Mouse (Mus musculus): Measurements from ENCODE around the gene Pex13. TPM values are rescaled to one million over a fixed set of nuclear protein-coding genes. Genes with fewer than 3 reads are reported as not detected.
A peak's percentile ranks its signal among the peaks of the same experiment; 100 is the strongest.

Gene Pex13
- total and polyA plus RNA-seq, 2 experiments from 2014 or later: 19.5 to 27.8 TPM

- Histone ChIP-seq H3K27me3 (ENCODE audit: insufficient read depth, low read length) (no peaks in the 10 kb centered on the region), H3K9me3 (ENCODE audit: low read length) (no peaks in the 10 kb centered on the region), H3K4me2 (ENCODE audit: low read depth, low read length) (no peak overlapping the region), H3K4me3 (ENCODE audit: low read length) (no peak overlapping the region), H3K4me1 (ENCODE audit: insufficient read depth, low read length) (no peaks in the 10 kb centered on the region), H3K9ac (replicated peaks; ENCODE audit: low read length) (no peak overlapping the region), H3K36me3 (ENCODE audit: insufficient read depth, low read length) (no peaks in the 10 kb centered on the region), H3K27ac (no peak overlapping the region)
- TF ChIP-seq CTCF (IDR thresholded peaks at IDR 0.05; ENCODE audit: low read depth): no peak
- no peak for ATAC-seq
- no peak for DNase-seq (ENCODE audit: low spot score)
These were observed 30.1 kb upstream of the Pex13 start for GRCm38 (mm10) chr11:23695847-23696246.

- no peak overlapping the region for H3K9ac ChIP-seq (replicated peaks; ENCODE audit: low read length)
- no peak overlapping the region for H3K4me2 ChIP-seq (ENCODE audit: low read depth, low read length)
- no peaks in the 10 kb centered on the region for H3K4me1 ChIP-seq (ENCODE audit: insufficient read depth, low read length)
- no peaks in the 10 kb centered on the region for H3K36me3 ChIP-seq (ENCODE audit: insufficient read depth, low read length)
- no peak for ATAC-seq
- WGBS: 98% methylated on average over 2 of the region's 2 CpGs
- no peaks in the 10 kb centered on the region for H3K9me3 ChIP-seq (ENCODE audit: low read length)
- H3K27me3 ChIP-seq (ENCODE audit: insufficient read depth, low read length): no peaks in the 10 kb centered on the region
- no peak for DNase-seq (ENCODE audit: low spot score)
- H3K27ac ChIP-seq: no peak overlapping the region
- H3K4me3 ChIP-seq (ENCODE audit: low read length): no peak overlapping the region
- TF ChIP-seq CTCF (IDR thresholded peaks at IDR 0.05; ENCODE audit: low read depth): no peak
These were observed 27.5 kb upstream of the Pex13 start for GRCm38 (mm10) chr11:23693286-23693685.

DNA sequence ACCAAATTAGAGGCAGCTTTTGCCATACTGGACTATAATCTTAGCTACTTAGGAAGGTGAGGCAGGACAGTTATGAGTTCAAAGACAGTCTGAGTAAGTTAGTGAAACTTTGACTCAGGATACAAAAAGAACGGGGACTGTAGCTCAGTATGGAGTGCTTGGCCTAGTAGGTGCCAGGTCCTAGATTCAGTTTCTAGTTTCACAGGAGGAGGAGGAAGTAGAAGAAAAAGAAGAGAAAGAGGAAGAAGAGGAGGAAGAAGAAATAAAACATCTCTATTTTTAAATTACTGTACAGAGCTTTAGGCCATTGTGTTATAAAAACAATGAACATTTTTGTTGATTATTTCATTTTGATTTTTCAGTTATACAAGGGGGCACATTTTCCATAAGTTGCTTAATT, 22.3 kb upstream of the Pex13 start:
- Histone ChIP-seq H3K4me1 (ENCODE audit: insufficient read depth, low read length) (no peaks in the 10 kb centered on the region), H3K4me3 (ENCODE audit: low read length) (no peak overlapping the region), H3K9me3 (ENCODE audit: low read length) (no peaks in the 10 kb centered on the region), H3K36me3 (ENCODE audit: insufficient read depth, low read length) (no peaks in the 10 kb centered on the region), H3K27me3 (ENCODE audit: insufficient read depth, low read length) (no peaks in the 10 kb centered on the region), H3K4me2 (ENCODE audit: low read depth, low read length) (no peak overlapping the region), H3K27ac (no peak overlapping the region), H3K9ac (replicated peaks; ENCODE audit: low read length) (no peak overlapping the region)
- WGBS: 100% methylated on average over 1 of the region's 1 CpGs
- no peak for TF ChIP-seq CTCF (IDR thresholded peaks at IDR 0.05; ENCODE audit: low read depth)
- DNase-seq (ENCODE audit: low spot score): no peak
- no peak for ATAC-seq

GRCm38 (mm10) chr11:23686671-23687070, 20.9 kb upstream of the Pex13 start:
- WGBS: 86% methylated on average over 5 of the region's 5 CpGs
- no peak overlapping the region for H3K4me2 ChIP-seq (ENCODE audit: low read depth, low read length)

GRCm38 (mm10) chr11:23682561-23682960, 16.8 kb upstream of the Pex13 start:
- no peak overlapping the region for H3K4me3 ChIP-seq (ENCODE audit: low read length)
- peaks cover 20% of the 10 kb centered on the region; the same call in 1 of the 2 replicates for H3K36me3 ChIP-seq (ENCODE audit: insufficient read depth, low read length)

More at GRCm38 (mm10) chr11:23686671-23687070, 20.9 kb upstream of the Pex13 start:
- Histone ChIP-seq H3K4me1 (ENCODE audit: insufficient read depth, low read length) (no peaks in the 10 kb centered on the region), H3K9ac (replicated peaks; ENCODE audit: low read length) (no peak overlapping the region), H3K27ac (no peak overlapping the region), H3K4me3 (ENCODE audit: low read length) (no peak overlapping the region), H3K27me3 (ENCODE audit: insufficient read depth, low read length) (no peaks in the 10 kb centered on the region), H3K36me3 (ENCODE audit: insufficient read depth, low read length) (0 out of 2 replicates have a peak, but pooled peaks cover 5% of the 10 kb centered on the region), H3K9me3 (ENCODE audit: low read length) (no peaks in the 10 kb centered on the region)
- DNase-seq (ENCODE audit: low spot score): no peak
- TF ChIP-seq CTCF (IDR thresholded peaks at IDR 0.05; ENCODE audit: low read depth): no peak
- ATAC-seq: no peak

GRCm38 (mm10) chr11:23680435-23680950, 14.7 kb upstream of the Pex13 start:
- 88% methylated on average over 6 of the region's 6 CpGs for WGBS
- no peak for TF ChIP-seq CTCF (IDR thresholded peaks at IDR 0.05; ENCODE audit: low read depth)
- Histone ChIP-seq H3K9ac (replicated peaks; ENCODE audit: low read length) (no peak overlapping the region), H3K27ac (no peak overlapping the region), H3K4me3 (ENCODE audit: low read length) (no peak overlapping the region), H3K4me1 (ENCODE audit: insufficient read depth, low read length) (no peaks in the 10 kb centered on the region), H3K9me3 (ENCODE audit: low read length) (no peaks in the 10 kb centered on the region), H3K27me3 (ENCODE audit: insufficient read depth, low read length) (no peaks in the 10 kb centered on the region), H3K4me2 (ENCODE audit: low read depth, low read length) (no peak overlapping the region), H3K36me3 (ENCODE audit: insufficient read depth, low read length) (peaks cover 35% of the 10 kb centered on the region; the same call in 1 of the 2 replicates)
- DNase-seq (ENCODE audit: low spot score) (no peak), ATAC-seq (no peak)

More at GRCm38 (mm10) chr11:23682561-23682960, 16.8 kb upstream of the Pex13 start:
- DNase-seq (ENCODE audit: low spot score) (no peak), ATAC-seq (no peak)
- no peaks in the 10 kb centered on the region for H3K27me3 ChIP-seq (ENCODE audit: insufficient read depth, low read length)
- no peaks in the 10 kb centered on the region for H3K4me1 ChIP-seq (ENCODE audit: insufficient read depth, low read length)
- H3K27ac ChIP-seq: no peak overlapping the region
- H3K9me3 ChIP-seq (ENCODE audit: low read length): no peaks in the 10 kb centered on the region
- no peak overlapping the region for H3K9ac ChIP-seq (replicated peaks; ENCODE audit: low read length)
- no peak overlapping the region for H3K4me2 ChIP-seq (ENCODE audit: low read depth, low read length)
- no peak for TF ChIP-seq CTCF (IDR thresholded peaks at IDR 0.05; ENCODE audit: low read depth)
- 86% methylated on average over 5 of the region's 5 CpGs for WGBS

DNA sequence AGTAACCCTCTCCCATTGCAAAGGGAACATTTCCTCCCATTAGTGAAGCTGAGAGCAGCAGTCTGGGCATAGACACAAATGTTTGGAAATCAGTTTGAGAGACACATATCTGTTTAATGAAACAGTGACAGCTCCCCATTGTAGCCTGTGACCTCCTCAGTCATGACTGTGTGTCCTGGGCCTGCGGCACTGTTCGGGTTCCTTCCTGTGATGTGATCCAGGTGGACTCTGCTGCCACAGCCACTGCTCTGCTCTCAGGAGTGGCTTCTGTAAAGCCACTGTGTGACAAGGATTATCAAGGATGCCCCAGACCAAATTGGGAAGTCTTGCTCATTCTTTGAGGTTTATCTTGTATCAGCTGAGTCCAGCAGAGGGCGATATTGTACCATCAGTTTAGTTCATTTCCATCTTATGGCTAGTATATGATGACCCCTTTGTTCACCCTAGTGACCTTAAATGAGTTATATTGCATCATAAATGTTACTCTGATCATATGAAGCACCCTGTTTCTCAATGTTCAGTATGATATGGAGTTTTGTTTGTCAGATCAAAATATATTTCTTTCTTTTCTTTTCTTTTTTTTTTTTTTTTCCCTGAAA, 13.4 kb upstream of the Pex13 start:
- no peak overlapping the region for H3K4me2 ChIP-seq (ENCODE audit: low read depth, low read length)
- peaks cover 35% of the 10 kb centered on the region; the same call in 1 of the 2 replicates for H3K36me3 ChIP-seq (ENCODE audit: insufficient read depth, low read length)
- DNase-seq (ENCODE audit: low spot score) (peak; percentile 88), ATAC-seq (peak; percentile 53)
- no peaks in the 10 kb centered on the region for H3K27me3 ChIP-seq (ENCODE audit: insufficient read depth, low read length)
- 49% methylated on average over 3 of the region's 3 CpGs for WGBS
- no peak overlapping the region for H3K4me3 ChIP-seq (ENCODE audit: low read length)
- no peak overlapping the region for H3K27ac ChIP-seq
- H3K9me3 ChIP-seq (ENCODE audit: low read length): no peaks in the 10 kb centered on the region
- no peaks in the 10 kb centered on the region for H3K4me1 ChIP-seq (ENCODE audit: insufficient read depth, low read length)
- H3K9ac ChIP-seq (replicated peaks; ENCODE audit: low read length): no peak overlapping the region
- peak; percentile 81 for TF ChIP-seq CTCF (IDR thresholded peaks at IDR 0.05; ENCODE audit: low read depth)
